Comparison of ENCODE assay signal across 10 mouse cellular contexts in the genomic region with DNA sequence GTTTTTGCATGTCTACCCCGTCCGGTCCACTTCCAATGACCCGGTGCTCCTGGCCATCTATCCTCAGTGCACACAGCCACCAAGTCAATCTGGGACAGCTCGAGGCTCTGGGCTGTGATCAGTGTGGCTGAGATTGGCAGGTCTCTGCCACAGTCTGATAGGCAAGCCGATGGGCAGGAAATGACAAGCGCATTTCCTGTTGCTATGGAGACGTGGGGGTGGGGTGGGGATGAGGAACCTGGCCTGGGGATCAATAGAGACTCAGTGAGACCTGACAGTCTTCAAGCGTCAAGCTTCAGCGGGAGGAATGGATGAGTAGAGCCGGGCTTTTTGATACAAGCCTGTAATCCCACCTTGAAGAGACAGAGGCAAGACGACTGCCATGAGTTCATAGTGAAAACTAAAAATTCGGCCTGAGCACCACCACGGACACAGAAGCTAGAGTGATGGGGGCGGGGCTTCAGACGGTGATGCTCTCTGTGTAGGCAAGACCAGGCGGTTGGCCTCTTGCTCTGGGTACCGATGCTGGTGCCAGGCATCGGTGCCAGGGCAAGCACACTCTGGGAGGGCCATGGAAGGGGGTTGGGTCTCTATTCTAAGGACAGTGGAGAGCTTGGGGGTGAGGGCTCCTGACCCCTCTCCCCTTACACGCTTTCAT. TPM values are rescaled to one million over a fixed set of nuclear protein-coding genes. Genes with fewer than 3 reads are reported as not detected.
DNase-seq lines count a peak whose midpoint lies in the region; ATAC-seq lines count a peak whose summit lies in the region.
"Had no signal": no experiment of that assay in that cellular context is flagged by ENCODE, and none has a peak within 500 bp of the region (broad histone marks: within the 10 kb centered on the region; RNA-seq: fewer than 3 reads in every experiment).

No protein-coding gene starts in this region.

- H3K9me3 ChIP-seq in embryonic facial prominence, embryonic 13.5 days = no peaks in the 10 kb centered on the region
- H3K9me3 ChIP-seq: megakaryocyte, embryonic 14.5 days had no signal

- no peaks in the 10 kb centered on the region for H3K36me3 ChIP-seq in embryonic facial prominence, embryonic 13.5 days

- ATAC-seq in embryonic facial prominence, embryonic 13.5 days (ENCODE audit: insufficient number of reproducible peaks, insufficient read depth, low FRiP score, low TSS enrichment, low read depth) = no peak
- 0 out of 2 replicates have a peak, but pooled peaks have one; percentile 33 for ATAC-seq in monocyte, adult 5-6 weeks (replicated peaks; ENCODE audit: insufficient number of reproducible peaks, low FRiP score, low TSS enrichment, poor library complexity, severe bottlenecking)

- WGBS in embryonic facial prominence, embryonic 13.5 days = 36% methylated on average over 19 of the region's 19 CpGs

- H3K4me1 ChIP-seq in embryonic facial prominence, embryonic 13.5 days = peaks cover 82% of the 10 kb centered on the region

- no peaks in the 10 kb centered on the region for H3K27me3 ChIP-seq in embryonic facial prominence, embryonic 13.5 days

- H3K9ac ChIP-seq in embryonic facial prominence, embryonic 13.5 days = no peak overlapping the region

- H3K27ac ChIP-seq in embryonic facial prominence, embryonic 13.5 days = no peak overlapping the region; the same call in 1 of the 2 replicates

- peak; percentile 54 to 61 for DNase-seq in heart, adult 18-20 months
- no peak for DNase-seq in heart, adult 9 months (ENCODE audit: low spot score in 2 of 2)
- peak; percentile 52 to 75 for DNase-seq in CD8-positive naive resting alpha-beta T cell, adult 2 months (ENCODE audit: low read depth in 2 of 2, low spot score in 2 of 2)
- DNase-seq in kidney, postnatal 25 days = peak; percentile 51 to 62
- no peak for DNase-seq in frontal cortex, postnatal 14 days (ENCODE audit: low spot score in 2 of 2)
- DNase-seq in c-Kit-positive CD71-positive TER-119-positive erythroid progenitor cells, embryonic 14.5 days (ENCODE audit: low spot score) = no peak

- H3K4me2 ChIP-seq in embryonic facial prominence, embryonic 13.5 days = peak overlapping the region; percentile 14

- H3K4me3 ChIP-seq in embryonic facial prominence, embryonic 13.5 days = no peak overlapping the region
- H3K4me3 ChIP-seq: erythroblast, embryonic 14.5 days; megakaryocyte, embryonic 14.5 days had no signal

RNA-seq across cellular contexts. Expression of gene Ece1, which starts 4.3 kb away (rescaled TPM):
- 100 to 1,000 TPM; 105 to 121 TPM for total RNA-seq in heart, adult 18-20 months (2021)
- 49.9 and 65.0 TPM in 2 replicates for polyA plus RNA-seq in embryonic facial prominence, embryonic 13.5 days (2015; fragmentation: Nextera tagmentation; extraction: Ambion mirVana)
- total RNA-seq in monocyte, adult 5-6 weeks (2017) = 7.1 to 11.7 TPM (median 9.6 TPM) in 3 replicates

Comparison
In these comparisons a context has a peak if more than half of its experiments do, and no peak if none do; other contexts are left out.
1. DNase-seq: peak in heart, adult 18-20 months (2 of 2), CD8-positive naive resting alpha-beta T cell, adult 2 months (2 of 2) and kidney, postnatal 25 days (2 of 2); none in heart, adult 9 months (0 of 2), frontal cortex, postnatal 14 days (0 of 2) and c-Kit-positive CD71-positive TER-119-positive erythroid progenitor cells, embryonic 14.5 days (single experiment).